Mouse (Mus musculus) intestine, embryonic 14.5 days (tissue): Measurements from ENCODE around the gene Ciapin1. TPM values are rescaled to one million over a fixed set of nuclear protein-coding genes. Genes with fewer than 3 reads are reported as not detected.
A peak's percentile ranks its signal among the peaks of the same experiment; 100 is the strongest.
"Not testable (repeated sequence)": the region's sequence is repeated elsewhere in the genome, so short reads cannot be mapped to it uniquely, and the experiment has no call there.

ENCODE experiments used
- ATAC-seq: fragments of 200-750 bp; cut with Nextera tagmentation; replicated peaks from 2 replicates; pipeline ENCODE4 v1.8.0; 2017; ENCODE audit warnings: low read depth, moderate number of reproducible peaks, moderate TSS enrichment, moderate library complexity; ENCODE audit not compliant: low FRiP score, low TSS enrichment
- DNase-seq: peaks from one replicate; pipeline ENCODE4 v3.0.0-alpha.2; 2018; ENCODE audit warnings: low spot score
- H3K27ac ChIP-seq: fragments of 300-500 bp; sonication (generic); 2 replicates; pipeline ENCODE4 v1.5.1; 2014; ENCODE audit warnings: low read depth, mild to moderate bottlenecking, control low read depth
- H3K27me3 ChIP-seq: fragments of 300-500 bp; sonication (generic); replicated peaks from 2 replicates; pipeline ENCODE4 v1.6.1; 2014; ENCODE audit warnings: low read length, control low read depth; ENCODE audit not compliant: control insufficient read depth, insufficient read depth
- H3K36me3 ChIP-seq: fragments of 300-500 bp; sonication (generic); 2 replicates; pipeline ENCODE4 v1.6.1; 2014; ENCODE audit warnings: low read length, control low read depth; ENCODE audit not compliant: control insufficient read depth, insufficient read depth
- H3K4me1 ChIP-seq: fragments of 300-500 bp; sonication (generic); replicated peaks from 2 replicates; pipeline ENCODE4 v1.6.1; 2014; ENCODE audit warnings: low read length, control low read depth, mixed read lengths; ENCODE audit not compliant: control insufficient read depth, insufficient read depth
- H3K4me2 ChIP-seq: fragments of 300-500 bp; sonication (generic); 2 replicates; pipeline ENCODE4 v1.6.1; 2014; ENCODE audit warnings: low read length
- H3K4me3 ChIP-seq: fragments of 300-500 bp; sonication (generic); 2 replicates; pipeline ENCODE4 v1.5.1; 2014; ENCODE audit warnings: low read depth, low read length, control low read depth, mixed read lengths
- H3K9ac ChIP-seq: fragments of 300-500 bp; sonication (generic); 2 replicates; pipeline ENCODE4 v1.6.1; 2014; ENCODE audit warnings: mild to moderate bottlenecking, low read length
- H3K9me3 ChIP-seq: fragments of 300-500 bp; sonication (generic); 2 replicates; pipeline ENCODE4 v1.6.1; 2016; ENCODE audit warnings: low read length, control low read depth; ENCODE audit not compliant: control insufficient read depth
- WGBS: fragments of 180-500 bp; shearing (Covaris S2); extraction: QIAGEN DNeasy Blood & Tissue Kit; methylation state at CpG from one replicate; pipeline ENCODE4 v1.1.7; 2014; 5-methylcytosine and 5-hydroxymethylcytosine counted together
- polyA plus RNA-seq: library from polyadenylated mRNA; unstranded; fragments of >200 nt; fragmentation: Nextera tagmentation; extraction: Ambion mirVana; gene quantifications from 2 replicates; pipeline ENCODE4 v1.2.1, GENCODE M21; 2014

Ciapin1 gene
- polyA plus RNA-seq, 1 experiment from 2014 or later = 94.9 TPM

GRCm38 (mm10) chr8:94862487-94863220, 24.5 kb upstream of the Ciapin1 start:
- Histone ChIP-seq H3K27ac (no peak overlapping the region), H3K4me3 (no peak overlapping the region), H3K36me3 (peaks cover 67% of the 10 kb centered on the region), H3K9me3 (no peaks in the 10 kb centered on the region), H3K9ac (no peak overlapping the region), H3K27me3 (no peaks in the 10 kb centered on the region), H3K4me1 (peaks cover 13% of the 10 kb centered on the region; the same call in 1 of the 2 replicates), H3K4me2 (no peak overlapping the region)
- ATAC-seq (no peak), DNase-seq (no peak)
- 83% methylated on average over 12 of the region's 12 CpGs for WGBS

- H3K27me3 ChIP-seq = no peaks in the 10 kb centered on the region
- H3K4me2 ChIP-seq = no peak overlapping the region
- DNase-seq = peak; percentile 76
- no peaks in the 10 kb centered on the region for H3K9me3 ChIP-seq
- H3K4me3 ChIP-seq = no peak overlapping the region
- 72% methylated on average over 8 of the region's 8 CpGs for WGBS
- peaks cover 13% of the 10 kb centered on the region; the same call in 1 of the 2 replicates for H3K4me1 ChIP-seq
- ATAC-seq = no peak
- no peak overlapping the region for H3K9ac ChIP-seq
- no peak overlapping the region for H3K27ac ChIP-seq
- peaks cover 60% of the 10 kb centered on the region for H3K36me3 ChIP-seq
Observed at GRCm38 (mm10) chr8:94861352-94861910, 23.3 kb upstream of the Ciapin1 start.

GRCm38 (mm10) chr8:94857346-94858173, 19.4 kb upstream of the Ciapin1 start, which contains the start of gene Polr2c:
Gene Polr2c, plus strand, starts transcription at chr8:94857450.
- DNase-seq (peak; percentile 98), ATAC-seq (peak; percentile 74)
- peak within 1 kb of the TSS; percentile 87 for H3K4me2 ChIP-seq
- H3K36me3 ChIP-seq = peaks cover 47% of the 10 kb centered on the region
- under 1% methylated on average over 68 of the region's 68 CpGs for WGBS
- H3K9me3 ChIP-seq = no peaks in the 10 kb centered on the region
- H3K4me3 ChIP-seq = peak within 1 kb of the TSS; percentile 99
- no peaks in the 10 kb centered on the region for H3K27me3 ChIP-seq
- peak within 1 kb of the TSS; percentile 91 for H3K9ac ChIP-seq
- peak within 1 kb of the TSS; percentile 70 for H3K27ac ChIP-seq
- H3K4me1 ChIP-seq = peaks cover 13% of the 10 kb centered on the region; the same call in 1 of the 2 replicates

GRCm38 (mm10) chr8:94857011-94857345, 18.8 kb upstream of the Ciapin1 start:
- H3K9me3 ChIP-seq = no peaks in the 10 kb centered on the region
- peak overlapping the region; percentile 28; the same call in 1 of the 2 replicates for H3K4me2 ChIP-seq
- peaks cover 13% of the 10 kb centered on the region; the same call in 1 of the 2 replicates for H3K4me1 ChIP-seq
- DNase-seq (no peak), ATAC-seq (no peak)
- H3K27me3 ChIP-seq = no peaks in the 10 kb centered on the region
- peak overlapping the region; percentile 99; the same call in 1 of the 2 replicates for H3K4me3 ChIP-seq
- H3K36me3 ChIP-seq = peaks cover 47% of the 10 kb centered on the region
- no peak overlapping the region for H3K9ac ChIP-seq
- H3K27ac ChIP-seq = 0 out of 2 replicates have a peak overlapping the region, but pooled peaks have one; percentile 70
- WGBS = 29% methylated on average over 5 of the region's 5 CpGs

GRCm38 (mm10) chr8:94854761-94855160, 16.6 kb upstream of the Ciapin1 start:
- not testable (repeated sequence) for H3K4me3 ChIP-seq, ATAC-seq, H3K9ac ChIP-seq, H3K9me3 ChIP-seq, DNase-seq, H3K27me3 ChIP-seq, H3K27ac ChIP-seq, H3K4me2 ChIP-seq
- Histone ChIP-seq H3K36me3 (peaks cover 50% of the 10 kb centered on the region), H3K4me1 (peaks cover 13% of the 10 kb centered on the region; the same call in 1 of the 2 replicates)
- 90% methylated on average over 11 of the region's 11 CpGs for WGBS

- H3K4me2 ChIP-seq = no peak overlapping the region
- no peak overlapping the region for H3K27ac ChIP-seq
- H3K4me3 ChIP-seq = no peak overlapping the region
- H3K27me3 ChIP-seq = no peaks in the 10 kb centered on the region
- DNase-seq (no peak), ATAC-seq (no peak)
- peaks cover 85% of the 10 kb centered on the region for H3K36me3 ChIP-seq
- no peak overlapping the region for H3K9ac ChIP-seq
- H3K4me1 ChIP-seq = no peaks in the 10 kb centered on the region
- H3K9me3 ChIP-seq = no peaks in the 10 kb centered on the region
- 88% methylated on average over 5 of the region's 5 CpGs for WGBS
Observed at GRCm38 (mm10) chr8:94850049-94850448, 11.9 kb upstream of the Ciapin1 start.

GRCm38 (mm10) chr8:94841183-94841582, 3.0 kb upstream of the Ciapin1 start:
- Histone ChIP-seq H3K9me3 (no peaks in the 10 kb centered on the region), H3K36me3 (peaks cover 27% of the 10 kb centered on the region), H3K4me2 (no peak overlapping the region), H3K9ac (no peak overlapping the region), H3K4me3 (no peak overlapping the region), H3K27me3 (no peaks in the 10 kb centered on the region), H3K4me1 (peaks cover 15% of the 10 kb centered on the region), H3K27ac (no peak overlapping the region)
- no peak for DNase-seq
- no peak for ATAC-seq
- 57% methylated on average over 2 of the region's 2 CpGs for WGBS

GRCm38 (mm10) chr8:94838600-94838999, 442 bp upstream of the Ciapin1 start:
- no peaks in the 10 kb centered on the region for H3K27me3 ChIP-seq

More at GRCm38 (mm10) chr8:94838600-94838999, 442 bp upstream of the Ciapin1 start:
- under 1% methylated on average over 24 of the region's 24 CpGs for WGBS
- ATAC-seq = peak; percentile 72
- Histone ChIP-seq H3K9me3 (no peaks in the 10 kb centered on the region), H3K4me1 (peaks cover 15% of the 10 kb centered on the region), H3K9ac (peak overlapping the region; percentile 94), H3K36me3 (peaks cover 4% of the 10 kb centered on the region; the same call in 1 of the 2 replicates), H3K4me2 (peak overlapping the region; percentile 92), H3K4me3 (peak overlapping the region; percentile 96), H3K27ac (peak overlapping the region; percentile 88)
- DNase-seq = no peak
